Mouse (Mus musculus) heart, embryonic 10.5 days (tissue): ENCODE data around the gene Fgf10. TPM values are rescaled to one million over a fixed set of nuclear protein-coding genes. Genes with fewer than 3 reads are reported as not detected.
A peak's percentile ranks its signal among the peaks of the same experiment; 100 is the strongest.

Experiments
- DNase-seq: peaks from one replicate; pipeline ENCODE4 v3.0.0-alpha.2; 2017; ENCODE audit warnings: low spot score
- H3K27ac ChIP-seq: fragments of 300-500 bp; sonication (generic); 2 replicates; pipeline ENCODE4 v1.5.1; 2016; ENCODE audit warnings: mild to moderate bottlenecking
- H3K27me3 ChIP-seq: fragments of 300-500 bp; sonication (generic); 2 replicates; pipeline ENCODE4 v1.6.1; 2016; ENCODE audit warnings: mild to moderate bottlenecking; ENCODE audit not compliant: poor library complexity, insufficient read depth, severe bottlenecking
- H3K36me3 ChIP-seq: fragments of 300-500 bp; sonication (generic); 2 replicates; pipeline ENCODE4 v1.6.1; 2016; ENCODE audit warnings: mild to moderate bottlenecking, moderate library complexity
- H3K4me1 ChIP-seq: fragments of 300-500 bp; sonication (generic); 2 replicates; pipeline ENCODE4 v1.6.1; 2016; ENCODE audit warnings: mild to moderate bottlenecking
- H3K4me3 ChIP-seq: fragments of 300-500 bp; sonication (generic); 2 replicates; pipeline ENCODE4 v1.5.1; 2016; ENCODE audit warnings: mild to moderate bottlenecking, moderate library complexity
- H3K9me3 ChIP-seq: fragments of 300-500 bp; sonication (generic); 2 replicates; pipeline ENCODE4 v1.6.1; 2016; ENCODE audit warnings: mild to moderate bottlenecking, moderate library complexity
- WGBS: fragments of 180-500 bp; shearing (Covaris S2); methylation state at CpG from one replicate; pipeline ENCODE4 v1.1.7; 2016; 5-methylcytosine and 5-hydroxymethylcytosine counted together
- polyA plus RNA-seq: library from polyadenylated mRNA; unstranded; fragments of >200 nt; fragmentation: Nextera tagmentation; extraction: Ambion mirVana; gene quantifications from 2 replicates; pipeline ENCODE4 v1.2.1, GENCODE M21; 2016

Gene Fgf10
- polyA plus RNA-seq, 1 experiment from 2014 or later: 4.9 TPM

DNA sequence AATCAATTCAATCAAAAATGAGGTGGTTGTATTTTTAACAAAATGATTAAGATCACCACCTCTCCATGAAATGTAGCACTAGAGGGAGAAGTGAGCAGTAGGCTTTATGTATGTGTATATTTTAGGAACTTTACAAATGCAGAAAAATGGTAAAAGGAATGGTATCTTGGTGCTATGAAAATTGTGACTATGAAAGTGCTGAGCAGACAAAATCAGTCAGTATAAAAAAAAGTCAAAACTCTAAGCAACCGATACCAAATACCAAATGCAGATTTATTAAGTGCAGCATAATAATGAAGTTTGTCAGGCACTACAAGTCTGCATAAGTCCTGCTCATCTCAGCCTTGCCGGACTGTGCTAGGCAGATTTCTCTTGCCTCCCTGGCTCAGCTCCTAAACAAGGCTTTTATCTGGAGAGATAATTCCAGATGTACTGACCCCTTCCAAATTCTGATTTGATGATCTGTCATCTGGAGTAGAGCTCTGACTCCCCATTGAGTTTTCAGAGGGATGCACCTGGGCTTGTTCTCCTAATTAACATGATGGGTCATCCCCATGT lies 70.3 kb downstream of the Fgf10 start:
- no peak for DNase-seq
- no peaks in the 10 kb centered on the region for H3K27me3 ChIP-seq
- no peak overlapping the region for H3K27ac ChIP-seq
- H3K4me3 ChIP-seq: no peak overlapping the region
- H3K4me1 ChIP-seq: no peaks in the 10 kb centered on the region; the same call in 1 of the 2 replicates
- H3K9me3 ChIP-seq: no peaks in the 10 kb centered on the region
- 77% methylated on average over 2 of the region's 2 CpGs for WGBS
- no peaks in the 10 kb centered on the region for H3K36me3 ChIP-seq

DNA sequence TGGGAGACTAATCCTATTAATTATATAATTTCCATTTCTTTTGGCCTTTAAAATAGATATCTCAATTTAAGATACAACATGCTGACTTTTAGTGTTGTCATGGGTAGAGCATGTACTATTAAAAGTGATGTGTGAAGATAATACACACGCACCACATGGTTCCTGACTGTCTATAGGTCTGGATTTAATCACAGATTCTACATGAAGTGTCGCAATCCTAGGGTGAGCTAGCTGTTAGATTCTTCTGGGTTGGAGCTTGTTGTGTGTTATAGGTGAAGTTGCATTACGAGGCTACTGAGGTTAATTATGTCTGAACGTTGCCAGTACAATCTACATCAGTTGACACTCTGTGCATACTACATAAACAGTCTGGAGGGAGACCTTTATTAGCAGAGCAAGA lies 73.2 kb downstream of the Fgf10 start:
- no peak for DNase-seq
- no peak overlapping the region for H3K27ac ChIP-seq
- H3K4me1 ChIP-seq: no peaks in the 10 kb centered on the region
- H3K4me3 ChIP-seq: no peak overlapping the region
- H3K9me3 ChIP-seq: no peaks in the 10 kb centered on the region
- no peaks in the 10 kb centered on the region for H3K36me3 ChIP-seq
- no peaks in the 10 kb centered on the region for H3K27me3 ChIP-seq
- WGBS: 77% methylated on average over 4 of the region's 4 CpGs

DNA sequence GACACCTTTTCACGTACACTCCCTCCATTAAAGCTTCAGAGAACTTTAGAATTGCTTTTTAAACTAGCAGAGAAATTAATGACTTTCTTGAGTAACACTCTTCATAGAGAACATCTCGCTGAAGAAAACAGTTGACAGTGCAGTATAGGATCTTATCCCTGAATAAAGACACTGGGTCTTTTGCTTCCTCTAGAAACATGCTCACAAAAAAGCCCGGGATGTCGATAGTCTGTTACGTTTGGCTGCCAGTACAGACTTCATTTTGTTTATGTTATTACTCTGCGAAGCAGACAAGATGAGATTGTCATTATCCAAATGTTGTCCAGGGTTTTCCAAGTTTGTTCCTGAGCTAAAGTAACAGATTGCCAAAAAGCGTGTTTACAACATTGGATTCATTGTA lies 75.2 kb downstream of the Fgf10 start:
- WGBS: 91% methylated on average over 7 of the region's 7 CpGs
- H3K27ac ChIP-seq: no peak overlapping the region
- no peak for DNase-seq
- H3K4me1 ChIP-seq: no peaks in the 10 kb centered on the region
- H3K4me3 ChIP-seq: no peak overlapping the region
- H3K27me3 ChIP-seq: no peaks in the 10 kb centered on the region
- H3K9me3 ChIP-seq: no peaks in the 10 kb centered on the region
- no peaks in the 10 kb centered on the region for H3K36me3 ChIP-seq

DNA sequence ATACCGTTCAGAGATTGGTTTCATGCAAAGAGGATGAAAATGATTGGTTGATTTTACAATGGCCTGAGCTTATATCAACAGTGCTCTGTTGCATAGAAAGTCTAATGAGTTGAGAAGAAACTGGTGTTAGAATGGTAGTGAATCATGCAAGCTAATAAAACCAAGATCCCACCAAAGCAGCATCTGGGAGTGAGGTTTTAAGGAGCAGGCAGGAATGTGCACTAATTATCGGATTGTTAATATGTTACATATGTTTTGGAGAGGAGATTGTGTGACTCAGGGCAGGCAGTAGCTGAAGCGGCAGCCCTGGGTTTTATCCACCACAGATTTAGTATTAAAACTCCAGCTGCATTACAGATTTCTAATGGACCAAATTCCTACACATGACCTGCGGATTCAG lies 76.8 kb downstream of the Fgf10 start:
- no peak for DNase-seq
- 80% methylated on average over 4 of the region's 4 CpGs for WGBS
- Histone ChIP-seq H3K27ac (no peak overlapping the region), H3K9me3 (no peaks in the 10 kb centered on the region), H3K36me3 (no peaks in the 10 kb centered on the region), H3K27me3 (no peaks in the 10 kb centered on the region), H3K4me1 (peaks cover 6% of the 10 kb centered on the region; the same call in 1 of the 2 replicates), H3K4me3 (no peak overlapping the region)

DNA sequence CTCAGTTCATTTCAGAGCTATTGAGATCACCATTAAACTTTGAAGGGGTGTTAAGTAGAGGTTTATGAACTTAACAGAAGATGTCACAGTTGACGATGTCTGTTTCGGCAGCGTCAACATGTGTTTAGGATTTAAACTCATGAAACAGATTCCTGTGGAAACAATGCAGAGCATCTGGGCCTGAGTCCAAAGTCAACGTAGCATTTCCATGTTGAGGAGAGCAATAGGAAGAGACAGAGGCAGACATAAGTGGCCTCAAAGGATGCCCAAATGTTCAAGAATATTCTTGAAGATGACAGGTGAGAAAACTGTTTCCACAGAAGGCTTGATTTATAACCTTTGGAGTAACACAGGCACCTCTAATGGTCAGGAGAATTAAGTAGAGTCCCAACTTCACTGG lies 84.4 kb downstream of the Fgf10 start:
- H3K36me3 ChIP-seq: no peaks in the 10 kb centered on the region
- H3K9me3 ChIP-seq: no peaks in the 10 kb centered on the region
- H3K27me3 ChIP-seq: peaks cover 5% of the 10 kb centered on the region; the same call in 1 of the 2 replicates
- no peak overlapping the region for H3K4me3 ChIP-seq
- H3K27ac ChIP-seq: no peak overlapping the region
- 77% methylated on average over 4 of the region's 4 CpGs for WGBS
- DNase-seq: no peak
- H3K4me1 ChIP-seq: peaks cover 12% of the 10 kb centered on the region

DNA sequence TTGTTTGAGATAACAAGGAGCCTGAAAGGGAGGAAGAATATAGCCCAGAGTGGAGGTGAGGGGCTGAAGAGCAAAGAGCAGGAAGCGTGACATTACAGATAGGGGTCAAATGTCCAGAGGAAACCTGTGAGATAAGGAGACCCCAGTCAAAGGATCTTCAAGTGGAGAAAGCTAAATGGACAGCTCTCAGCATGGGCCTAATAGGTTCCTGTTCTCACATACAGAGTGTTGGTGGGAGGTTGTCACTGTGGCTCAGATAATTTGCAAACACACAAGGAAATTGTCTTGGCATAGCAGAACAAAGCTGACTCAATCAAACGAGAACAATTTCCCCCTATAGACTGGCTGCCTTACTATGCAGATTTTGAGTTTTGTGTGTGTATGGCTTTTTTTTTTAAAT lies 89.4 kb downstream of the Fgf10 start:
- Histone ChIP-seq H3K4me1 (peaks cover 7% of the 10 kb centered on the region; the same call in 1 of the 2 replicates), H3K27me3 (peaks cover 17% of the 10 kb centered on the region; the same call in 1 of the 2 replicates), H3K36me3 (no peaks in the 10 kb centered on the region), H3K4me3 (no peak overlapping the region), H3K9me3 (no peaks in the 10 kb centered on the region), H3K27ac (no peak overlapping the region)
- 3% methylated on average over 2 of the region's 2 CpGs for WGBS
- DNase-seq: peak; percentile 75

DNA sequence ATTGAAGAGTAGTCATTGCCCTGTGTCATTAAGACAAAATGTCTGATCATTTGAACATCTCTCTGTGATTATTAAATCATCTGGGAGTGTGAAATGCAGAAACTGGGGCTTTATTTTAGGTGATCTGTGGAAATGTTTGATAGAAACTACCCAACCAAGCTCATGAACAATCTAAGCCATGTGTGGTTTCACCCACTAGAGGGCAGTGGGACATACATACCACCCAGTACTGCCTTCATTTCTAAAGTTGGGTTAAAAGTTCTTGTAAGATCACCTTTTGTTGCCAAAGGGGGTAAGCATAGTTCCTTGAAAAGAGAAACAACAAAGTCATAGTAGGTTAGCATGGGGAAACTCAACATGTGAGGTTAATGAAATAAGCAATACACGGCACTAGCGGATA lies 93.4 kb downstream of the Fgf10 start:
- Histone ChIP-seq H3K4me1 (peaks cover 7% of the 10 kb centered on the region; the same call in 1 of the 2 replicates), H3K4me3 (no peak overlapping the region), H3K27me3 (peaks cover 12% of the 10 kb centered on the region; the same call in 1 of the 2 replicates), H3K36me3 (no peaks in the 10 kb centered on the region), H3K27ac (no peak overlapping the region), H3K9me3 (no peaks in the 10 kb centered on the region)
- no peak for DNase-seq
- 88% methylated on average over 2 of the region's 2 CpGs for WGBS

DNA sequence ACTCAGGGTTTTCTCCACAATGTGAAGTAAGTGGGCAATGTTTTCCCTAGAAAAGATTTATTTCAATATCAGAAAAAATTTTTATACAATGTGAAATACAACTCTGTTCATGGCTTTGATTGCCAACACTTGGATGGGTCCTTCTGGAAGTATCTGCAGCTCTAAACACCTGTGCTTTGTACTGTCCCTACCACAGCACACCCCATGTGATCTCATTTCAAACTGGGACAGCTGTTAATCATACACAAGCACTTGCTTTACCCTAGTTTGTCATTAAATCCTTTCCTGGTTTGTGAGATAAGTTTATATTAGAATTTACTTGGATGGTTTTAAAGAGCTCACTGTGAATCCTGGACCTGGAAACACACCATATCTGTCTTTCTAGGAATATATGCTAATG lies 102.6 kb downstream of the Fgf10 start:
- no peaks in the 10 kb centered on the region for H3K27me3 ChIP-seq
- no peaks in the 10 kb centered on the region for H3K36me3 ChIP-seq
- H3K4me1 ChIP-seq: no peaks in the 10 kb centered on the region
- no peak overlapping the region for H3K4me3 ChIP-seq
- no peaks in the 10 kb centered on the region for H3K9me3 ChIP-seq
- H3K27ac ChIP-seq: no peak overlapping the region
- no peak for DNase-seq

DNA sequence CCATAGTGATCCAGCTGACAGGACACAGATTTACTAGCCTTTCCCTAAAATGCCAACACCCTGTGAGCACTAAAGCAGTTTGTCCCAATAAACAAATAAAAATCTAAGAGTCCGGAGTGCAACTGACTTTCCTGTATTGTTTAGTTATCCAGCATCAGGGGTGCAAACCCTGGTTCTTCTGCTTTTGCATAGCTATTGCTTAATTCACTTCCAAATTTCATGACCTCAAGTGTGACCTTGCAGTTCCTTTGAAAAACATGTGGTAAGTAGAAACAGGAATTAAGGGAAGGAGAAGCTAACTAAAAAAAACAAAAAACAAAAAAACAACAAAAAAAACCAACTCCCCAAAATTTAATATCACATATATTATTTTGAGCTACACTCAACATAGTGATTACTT lies 105.6 kb downstream of the Fgf10 start:
- no peak for DNase-seq
- H3K9me3 ChIP-seq: no peaks in the 10 kb centered on the region
- no peaks in the 10 kb centered on the region for H3K4me1 ChIP-seq
- no peak overlapping the region for H3K4me3 ChIP-seq
- H3K36me3 ChIP-seq: no peaks in the 10 kb centered on the region
- no peaks in the 10 kb centered on the region for H3K27me3 ChIP-seq
- no peak overlapping the region for H3K27ac ChIP-seq
- WGBS: 80% methylated on average over 1 of the region's 1 CpGs

DNA sequence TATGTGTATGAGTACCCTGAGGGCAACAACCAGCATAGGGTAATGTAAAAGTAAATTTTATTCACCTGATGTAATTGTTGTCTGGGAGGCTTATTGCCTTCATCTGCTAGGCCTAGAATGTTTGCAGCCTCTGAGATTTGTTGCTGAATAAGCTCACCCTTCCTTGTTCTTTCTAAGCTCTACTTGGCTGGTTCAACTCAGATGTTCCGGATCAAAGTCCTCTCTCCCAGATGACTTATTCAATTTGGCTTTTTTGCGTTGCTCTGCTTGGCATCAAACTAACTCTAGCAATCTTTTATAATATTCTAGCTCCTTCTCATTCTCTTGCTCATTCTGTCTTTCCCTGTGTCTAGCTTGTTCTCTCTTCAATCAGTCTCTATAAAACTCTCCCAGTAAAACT lies 109.6 kb downstream of the Fgf10 start:
- Histone ChIP-seq H3K4me1 (no peaks in the 10 kb centered on the region), H3K36me3 (no peaks in the 10 kb centered on the region), H3K27ac (no peak overlapping the region), H3K27me3 (no peaks in the 10 kb centered on the region), H3K9me3 (no peaks in the 10 kb centered on the region), H3K4me3 (no peak overlapping the region)
- DNase-seq: no peak
- whole genome bisulfite sequencing: 93% methylated on average over 2 of the region's 2 CpGs

DNA sequence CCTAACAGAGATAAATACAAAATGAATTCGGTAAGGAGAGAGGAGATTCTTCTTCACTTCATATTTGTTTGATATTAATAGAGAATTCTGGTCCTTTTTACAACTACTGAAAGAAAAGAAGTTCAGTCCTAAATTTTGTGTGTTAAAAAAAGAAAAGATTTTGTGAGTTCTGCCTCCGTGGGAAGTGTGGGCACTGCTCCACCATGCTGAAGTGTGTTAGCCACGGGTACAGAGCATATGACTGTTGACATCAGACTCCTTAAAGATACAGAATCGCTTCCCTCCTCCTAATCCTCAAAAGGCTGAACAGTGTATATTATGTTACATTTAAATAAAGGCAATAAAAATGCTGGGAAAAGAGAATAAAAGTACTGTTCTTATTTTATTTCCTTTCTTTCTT lies 122.2 kb downstream of the Fgf10 start:
- Histone ChIP-seq H3K36me3 (no peaks in the 10 kb centered on the region), H3K9me3 (no peaks in the 10 kb centered on the region), H3K4me1 (no peaks in the 10 kb centered on the region), H3K4me3 (no peak overlapping the region), H3K27me3 (no peaks in the 10 kb centered on the region), H3K27ac (no peak overlapping the region)
- DNase-seq: no peak
- 63% methylated on average over 4 of the region's 4 CpGs for WGBS

DNA sequence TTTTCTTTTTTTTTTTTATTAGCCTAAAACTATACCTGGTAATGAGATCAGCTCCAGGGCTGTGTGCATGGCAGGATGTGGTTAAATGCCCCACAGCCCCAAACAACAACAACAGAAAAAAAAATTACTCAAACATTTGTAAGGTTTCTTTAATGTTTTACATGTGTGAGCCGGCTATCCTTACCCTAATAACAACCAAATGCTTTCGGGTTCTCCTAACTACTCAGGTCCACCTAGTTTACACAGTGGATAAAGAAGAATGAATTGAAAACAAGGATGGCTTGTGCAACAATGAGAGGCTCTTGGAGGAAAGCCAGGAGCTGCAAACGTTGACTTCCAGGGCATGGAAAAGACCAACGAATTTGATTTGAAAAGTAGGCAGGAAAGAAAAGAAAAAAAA lies 122.6 kb downstream of the Fgf10 start:
- WGBS: 48% methylated on average over 4 of the region's 4 CpGs
- no peaks in the 10 kb centered on the region for H3K4me1 ChIP-seq
- no peak for DNase-seq
- H3K36me3 ChIP-seq: no peaks in the 10 kb centered on the region
- no peak overlapping the region for H3K27ac ChIP-seq
- no peak overlapping the region for H3K4me3 ChIP-seq
- no peaks in the 10 kb centered on the region for H3K27me3 ChIP-seq
- no peaks in the 10 kb centered on the region for H3K9me3 ChIP-seq

DNA sequence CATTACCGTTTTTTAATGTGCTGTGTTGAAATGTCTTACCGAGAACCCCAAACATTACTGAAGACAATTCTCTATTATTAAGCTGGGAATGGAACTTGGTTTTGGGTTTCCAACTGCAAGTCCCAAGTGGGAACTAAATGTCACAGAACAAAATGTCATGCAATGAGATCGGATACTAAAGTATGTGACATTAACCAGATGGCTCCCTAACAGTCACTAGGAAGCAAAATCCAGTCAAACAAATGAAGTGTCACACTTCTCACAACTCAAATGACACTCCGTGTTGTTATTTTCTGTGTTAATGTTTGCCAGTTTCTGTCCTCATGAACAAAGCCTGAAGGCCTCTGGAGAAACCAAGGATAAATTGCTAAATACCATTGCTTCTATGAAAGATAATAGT lies 130.6 kb downstream of the Fgf10 start:
- Histone ChIP-seq H3K27ac (no peak overlapping the region), H3K4me3 (no peak overlapping the region), H3K4me1 (no peaks in the 10 kb centered on the region), H3K9me3 (no peaks in the 10 kb centered on the region), H3K36me3 (no peaks in the 10 kb centered on the region), H3K27me3 (no peaks in the 10 kb centered on the region)
- DNase-seq: no peak
- WGBS: 72% methylated on average over 4 of the region's 4 CpGs

DNA sequence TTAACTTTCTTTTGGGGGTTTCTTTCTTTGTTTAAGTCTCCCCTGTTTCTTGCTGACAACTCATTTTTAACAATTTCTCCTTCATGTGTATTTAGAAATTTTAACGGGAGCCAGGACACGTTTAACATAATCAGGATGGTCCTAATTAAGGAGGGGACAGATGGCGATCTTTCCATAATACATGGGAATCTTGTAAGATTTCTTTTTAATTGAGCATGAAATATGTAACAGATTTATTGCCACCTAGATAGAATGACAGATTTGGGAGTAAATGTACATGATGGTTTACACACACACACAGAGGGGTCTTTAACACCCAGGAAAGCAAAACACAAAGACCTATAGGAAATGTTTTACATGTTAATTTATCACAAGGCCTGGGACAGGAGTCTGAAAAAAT lies 137.1 kb downstream of the Fgf10 start:
- Histone ChIP-seq H3K27me3 (no peaks in the 10 kb centered on the region), H3K9me3 (no peaks in the 10 kb centered on the region), H3K36me3 (no peaks in the 10 kb centered on the region), H3K4me3 (no peak overlapping the region), H3K4me1 (no peaks in the 10 kb centered on the region), H3K27ac (no peak overlapping the region)
- no peak for DNase-seq
- WGBS: 77% methylated on average over 3 of the region's 3 CpGs
